Mouse (Mus musculus) MEL (cell line): ENCODE data around the gene Efhd2. TPM values are rescaled to one million over a fixed set of nuclear protein-coding genes. Genes with fewer than 3 reads are reported as not detected.

ENCODE experiments used
- DNase-seq: peaks from one replicate; pipeline ENCODE4 v3.0.0; 2011; ENCODE audit warnings: low read depth, low spot score
- H3K27ac ChIP-seq: 2 replicates; pipeline ENCODE4 v1.5.1; 2012; ENCODE audit warnings: low read depth, mild to moderate bottlenecking, control low read depth, low read length, moderate library complexity; ENCODE audit not compliant: control insufficient read depth
- H3K27me3 ChIP-seq, 2 experiments: fragments of 150-350 bp in 1 of 2; sonication (generic) in 1 of 2; 2 replicates each; pipeline ENCODE4 v1.6.1; 2012; ENCODE audit warnings: low read length in 2 of 2, mild to moderate bottlenecking in 2 of 2, improper control_type of control experiment in 1 of 2, moderate library complexity in 1 of 2; ENCODE audit not compliant: insufficient read depth in 2 of 2, control insufficient read depth in 1 of 2
- H3K36me3 ChIP-seq, 2 experiments: 2 replicates each; pipeline ENCODE4 v1.6.1; 2012 to 2014; ENCODE audit warnings: low read length in 2 of 2, improper control_type of control experiment in 1 of 2, inconsistent platforms in 1 of 2, mild to moderate bottlenecking in 1 of 2; ENCODE audit not compliant: insufficient read depth in 2 of 2, control insufficient read depth in 1 of 2
- H3K4me1 ChIP-seq, 2 experiments: fragments of 150-350 bp in 1 of 2; sonication (generic) in 1 of 2; 2 replicates each; pipeline ENCODE4 v1.6.1; 2012; ENCODE audit warnings: low read length in 2 of 2, improper control_type of control experiment in 1 of 2, mild to moderate bottlenecking in 1 of 2; ENCODE audit not compliant: insufficient read depth in 2 of 2, control insufficient read depth in 1 of 2
- H3K4me3 ChIP-seq, 2 experiments: fragments of 150-350 bp in 1 of 2; sonication (generic) in 1 of 2; 2 replicates each; pipeline ENCODE4 v1.5.1; 2012; ENCODE audit warnings: low read depth in 2 of 2, low read length in 2 of 2, mild to moderate bottlenecking in 2 of 2, moderate library complexity in 2 of 2, control low read depth in 1 of 2, improper control_type of control experiment in 1 of 2; ENCODE audit not compliant: control insufficient read depth in 1 of 2, insufficient read depth in 1 of 2
- H3K79me2 ChIP-seq: 2 replicates; pipeline ENCODE4 v1.6.1; 2012; ENCODE audit warnings: mild to moderate bottlenecking, low read length, moderate library complexity; ENCODE audit not compliant: control insufficient read depth, poor library complexity, insufficient read depth
- H3K9ac ChIP-seq: 2 replicates; pipeline ENCODE4 v1.6.1; 2012; ENCODE audit warnings: low read depth, mild to moderate bottlenecking, control low read depth, low read length, moderate library complexity; ENCODE audit not compliant: control insufficient read depth, poor library complexity, severe bottlenecking
- H3K9me3 ChIP-seq: fragments of 150-350 bp; sonication (generic); replicated peaks from 2 replicates; pipeline ENCODE4 v1.6.1; 2012; ENCODE audit warnings: mild to moderate bottlenecking, low read length, improper control_type of control experiment, moderate library complexity; ENCODE audit not compliant: insufficient read depth
- BHLHE40 ChIP-seq: IDR thresholded peaks from 2 replicates; pipeline ENCODE4 v1.6.1; 2012; ENCODE audit warnings: low read depth, mild to moderate bottlenecking, inconsistent platforms, low read length, improper control_type of control experiment, borderline replicate concordance
- CHD1 ChIP-seq: IDR thresholded peaks from 2 replicates; pipeline ENCODE4 v1.6.1; 2012; ENCODE audit warnings: low read depth, mild to moderate bottlenecking, inconsistent platforms, low read length, improper control_type of control experiment
- CHD2 ChIP-seq: IDR thresholded peaks from 2 replicates; pipeline ENCODE4 v1.6.1; 2011; ENCODE audit warnings: low read length, improper control_type of control experiment
- E2F4 ChIP-seq: IDR thresholded peaks from 2 replicates; pipeline ENCODE4 v1.6.1; 2011; ENCODE audit warnings: low read depth, low read length, improper control_type of control experiment, borderline replicate concordance
- EP300 ChIP-seq, 2 experiments: IDR thresholded peaks; 2 replicates each; pipeline ENCODE4 v1.6.1; 2011; ENCODE audit warnings: improper control_type of control experiment in 2 of 2, low read length in 2 of 2, low read depth in 1 of 2, mild to moderate bottlenecking in 1 of 2
- ETS1 ChIP-seq: IDR thresholded peaks from 2 replicates; pipeline ENCODE4 v1.6.1; 2012; ENCODE audit warnings: low read depth, mild to moderate bottlenecking, inconsistent platforms, low read length, improper control_type of control experiment, moderate library complexity
- GATA1 ChIP-seq: IDR thresholded peaks from 2 replicates; pipeline ENCODE4 v1.6.1; 2011; ENCODE audit warnings: low read depth, low read length, improper control_type of control experiment
- JUND ChIP-seq: IDR thresholded peaks from 2 replicates; pipeline ENCODE4 v1.6.1; 2011; ENCODE audit warnings: low read depth, mild to moderate bottlenecking, improper control_type of control experiment, low read length
- KAT2A ChIP-seq: conservative IDR thresholded peaks from 2 replicates; pipeline ENCODE4 v1.6.1; 2012; ENCODE audit warnings: low read depth, low read length, improper control_type of control experiment, inconsistent platforms
- MAFK ChIP-seq: IDR thresholded peaks from 2 replicates; pipeline ENCODE4 v1.6.1; 2011; ENCODE audit warnings: low read depth, mild to moderate bottlenecking, low read length, improper control_type of control experiment, borderline replicate concordance
- MEF2A ChIP-seq: IDR thresholded peaks from 2 replicates; pipeline ENCODE4 v1.6.1; 2014; ENCODE audit warnings: low read depth, mild to moderate bottlenecking, inconsistent platforms, low read length, improper control_type of control experiment; ENCODE audit not compliant: poor library complexity, insufficient replicate concordance, severe bottlenecking; ENCODE audit errors: extremely low read depth
- MXI1 ChIP-seq: IDR thresholded peaks from 2 replicates; pipeline ENCODE4 v1.6.1; 2011; ENCODE audit warnings: mild to moderate bottlenecking, low read depth, low read length, improper control_type of control experiment
- MYB ChIP-seq: IDR thresholded peaks from 2 replicates; pipeline ENCODE4 v1.6.1; 2011; ENCODE audit warnings: mild to moderate bottlenecking, low read depth, low read length, improper control_type of control experiment
- MYC ChIP-seq: IDR thresholded peaks from 2 replicates; pipeline ENCODE4 v1.6.1; 2011; ENCODE audit warnings: low read depth, mild to moderate bottlenecking, low read length, improper control_type of control experiment, moderate library complexity
- POLR2AphosphoS5 ChIP-seq: IDR thresholded peaks from 2 replicates; pipeline ENCODE4 v1.6.1; 2012; ENCODE audit warnings: low read depth, borderline replicate concordance, mild to moderate bottlenecking, inconsistent platforms, low read length, moderate library complexity, mixed read lengths
- RAD21 ChIP-seq: IDR thresholded peaks from 2 replicates; pipeline ENCODE4 v1.6.1; 2011; ENCODE audit warnings: mild to moderate bottlenecking, low read depth, low read length, improper control_type of control experiment
- SMC3 ChIP-seq: IDR thresholded peaks from 2 replicates; pipeline ENCODE4 v1.6.1; 2011; ENCODE audit warnings: low read depth, low read length, improper control_type of control experiment
- TBP ChIP-seq: IDR thresholded peaks from 2 replicates; pipeline ENCODE4 v1.8.0; 2011; ENCODE audit warnings: low read depth, low read length, improper control_type of control experiment
- TCF12 ChIP-seq: IDR thresholded peaks from 2 replicates; pipeline ENCODE4 v1.6.1; 2014; ENCODE audit warnings: low read depth, mild to moderate bottlenecking, inconsistent platforms, low read length, improper control_type of control experiment, moderate library complexity
- UBTF ChIP-seq: IDR thresholded peaks from 2 replicates; pipeline ENCODE4 v1.6.1; 2012; ENCODE audit warnings: low read depth, mild to moderate bottlenecking, inconsistent platforms, low read length, improper control_type of control experiment, moderate library complexity, borderline replicate concordance; ENCODE audit not compliant: insufficient read depth
- USF1 ChIP-seq: IDR thresholded peaks from 2 replicates; pipeline ENCODE4 v1.6.1; 2014; ENCODE audit warnings: low read depth, mild to moderate bottlenecking, inconsistent platforms, low read length, improper control_type of control experiment, moderate library complexity
- ZKSCAN1 ChIP-seq: IDR thresholded peaks from 2 replicates; pipeline ENCODE4 v1.6.1; 2012; ENCODE audit warnings: low read depth, mild to moderate bottlenecking, inconsistent platforms, low read length, improper control_type of control experiment, moderate library complexity
- polyA plus RNA-seq, 2 experiments: library from polyadenylated mRNA; stranded (reverse) in 1 of 2; unstranded in 1 of 2; fragments of >175 nt in 1 of 2; fragments of >200 nt in 1 of 2; gene quantifications; 2 replicates each; pipeline versions ENCODE4 v1.2.1 to v1.2.4; 2012; ENCODE audit warnings: low replicate concordance in 2 of 2, low read depth in 1 of 2; ENCODE audit not compliant: insufficient read length in 2 of 2, insufficient read depth in 1 of 2, missing spikeins in 1 of 2
- total RNA-seq: library from RNA; depleted of rRNA; stranded (reverse); fragments of 300-350 nt; gene quantifications from 2 replicates; pipeline ENCODE4 v1.2.3, GENCODE M21; 2012

The Efhd2 gene
- total and polyA plus RNA-seq, 3 experiments: 32.4 to 79.1 TPM; not detected in 1

DNA sequence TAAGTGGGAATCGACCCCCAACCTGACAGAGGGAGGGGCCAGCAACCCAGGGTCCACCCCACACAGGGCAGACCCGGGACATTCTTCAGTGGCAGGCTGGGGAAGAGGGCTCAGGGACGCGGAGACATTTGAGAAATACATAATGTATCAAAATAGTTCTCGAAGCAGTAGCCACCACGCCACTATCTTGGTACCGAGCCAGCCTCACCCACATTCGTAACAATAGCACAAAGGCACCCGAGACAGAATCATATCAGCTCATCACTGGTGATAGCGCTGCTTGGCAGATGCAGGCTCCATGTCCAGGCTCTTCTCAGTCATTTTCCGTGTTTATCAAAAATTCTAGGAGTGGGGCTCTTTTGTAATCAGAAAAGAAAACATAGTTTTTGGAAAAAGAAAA lies 49.2 kb upstream of the Efhd2 start:
- H3K9ac ChIP-seq: no peak overlapping the region
- TF ChIP-seq JUND (no peak), SMC3 (no peak), MYB (no peak), CHD1 (no peak), KAT2A (no peak), CHD2 (no peak)
- H3K36me3 ChIP-seq: no peaks in the 10 kb centered on the region
- H3K4me3 ChIP-seq: no peak overlapping the region
- no peaks in the 10 kb centered on the region for H3K9me3 ChIP-seq
- DNase-seq: no peak
- H3K27ac ChIP-seq: no peak overlapping the region
- no peaks in the 10 kb centered on the region for H3K79me2 ChIP-seq
- H3K27me3 ChIP-seq: no peaks in the 10 kb centered on the region
- no peaks in the 10 kb centered on the region for H3K4me1 ChIP-seq

DNA sequence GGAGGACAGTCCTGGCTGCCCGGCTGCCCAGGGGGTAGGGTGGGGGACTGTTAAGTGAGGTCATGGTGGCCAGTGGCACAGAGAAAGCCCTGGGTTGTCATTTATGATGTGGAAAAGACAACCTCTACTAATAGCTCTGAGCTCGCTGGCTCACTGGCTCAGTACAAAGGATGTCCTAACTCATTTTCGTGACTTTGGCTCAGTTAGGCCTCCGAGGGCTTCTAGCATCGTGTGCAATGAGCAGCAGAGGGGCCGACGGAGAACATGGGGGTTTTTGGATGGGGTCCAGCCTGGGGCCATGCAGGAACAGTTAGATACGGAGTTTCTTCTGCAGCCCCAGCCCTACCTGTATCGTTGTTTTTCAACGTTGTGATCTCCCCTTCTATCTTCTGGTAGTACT lies 45.7 kb upstream of the Efhd2 start:
- Histone ChIP-seq H3K36me3 (no peaks in the 10 kb centered on the region), H3K27ac (no peak overlapping the region), H3K9ac (no peak overlapping the region), H3K79me2 (no peaks in the 10 kb centered on the region), H3K4me1 (no peaks in the 10 kb centered on the region), H3K9me3 (no peaks in the 10 kb centered on the region), H3K4me3 (no peak overlapping the region), H3K27me3 (no peaks in the 10 kb centered on the region)
- no peak for DNase-seq
- no peak for TF ChIP-seq ETS1
- TF ChIP-seq CHD1: no peak
- no peak for TF ChIP-seq POLR2AphosphoS5
- TF ChIP-seq GATA1: no peak
- no peak for TF ChIP-seq CHD2
- no peak for TF ChIP-seq SMC3
- no peak for TF ChIP-seq UBTF
- TF ChIP-seq KAT2A: no peak
- TF ChIP-seq TCF12: no peak

- H3K27ac ChIP-seq: no peak overlapping the region
- no peaks in the 10 kb centered on the region for H3K79me2 ChIP-seq
- H3K36me3 ChIP-seq: no peaks in the 10 kb centered on the region
- DNase-seq: no peak
- no peak overlapping the region for H3K9ac ChIP-seq
- no peaks in the 10 kb centered on the region for H3K27me3 ChIP-seq
- no peaks in the 10 kb centered on the region for H3K9me3 ChIP-seq
- TF ChIP-seq EP300 (IDR thresholded peaks at IDR 0.05; ENCODE audit: low read depth in 1 of 2, low read length in 2 of 2) (no peak), MYC (no peak), TBP (no peak), ZKSCAN1 (no peak), MXI1 (no peak), MAFK (no peak), MEF2A (no peak), ETS1 (no peak), CHD2 (no peak), GATA1 (no peak), RAD21 (no peak), USF1 (no peak), E2F4 (no peak), UBTF (no peak), BHLHE40 (no peak)
- H3K4me1 ChIP-seq: no peaks in the 10 kb centered on the region
- H3K4me3 ChIP-seq: no peak overlapping the region
Measured at GRCm38 (mm10) chr4:141917735-141918419, 43.2 kb upstream of the Efhd2 start.
